Mouse (Mus musculus): ENCODE measurements around the gene 2010111I01Rik.

DNA sequence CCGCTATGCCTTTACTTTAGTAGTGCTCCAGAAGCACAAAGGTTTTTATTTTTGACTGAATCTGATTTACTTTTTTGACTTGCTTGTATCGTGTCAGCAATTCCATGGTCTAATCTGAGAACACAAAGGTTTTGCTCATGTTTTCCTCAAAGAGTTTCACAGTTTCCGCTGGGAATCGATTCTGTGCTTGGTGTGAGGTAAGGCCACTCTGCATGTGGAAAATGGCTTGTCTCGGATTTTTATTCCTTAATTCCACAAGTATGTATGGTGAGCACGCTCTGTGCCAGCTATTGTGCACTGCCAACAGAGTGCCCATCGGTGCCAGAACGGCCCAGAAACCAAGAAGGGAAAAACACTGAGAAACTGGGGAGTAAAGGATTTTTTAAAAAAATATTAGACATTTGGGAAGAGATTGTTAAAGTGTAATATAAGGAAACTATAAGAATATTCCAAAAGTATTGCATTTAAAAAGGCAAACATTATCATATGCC lies 132.8 kb downstream of the 2010111I01Rik start:
- TF ChIP-seq EP300 (IDR thresholded peaks at IDR 0.05; ENCODE audit: low read depth), result no peak
- TF ChIP-seq CTCF (IDR thresholded peaks at IDR 0.05; ENCODE audit: low read depth), result no peak

All from heart, postnatal 0 days (tissue).